Mouse (Mus musculus) hindbrain, embryonic 10.5 days (tissue): ENCODE measurements around the gene Olfr310. TPM values are rescaled to one million over a fixed set of nuclear protein-coding genes. Genes with fewer than 3 reads are reported as not detected.

Source experiments
- DNase-seq: peaks from one replicate; pipeline ENCODE4 v3.0.0-alpha.2; 2017; ENCODE audit warnings: low spot score
- H3K27ac ChIP-seq: fragments of 300-500 bp; sonication (generic); 2 replicates; pipeline ENCODE4 v1.5.1; 2016; ENCODE audit warnings: mild to moderate bottlenecking, moderate library complexity
- H3K27me3 ChIP-seq: fragments of 300-500 bp; sonication (generic); 2 replicates; pipeline ENCODE4 v1.6.1; 2016; ENCODE audit warnings: mild to moderate bottlenecking; ENCODE audit not compliant: poor library complexity, insufficient read depth, severe bottlenecking
- H3K36me3 ChIP-seq: fragments of 300-500 bp; sonication (generic); 2 replicates; pipeline ENCODE4 v1.6.1; 2016; ENCODE audit warnings: mild to moderate bottlenecking, moderate library complexity
- H3K4me1 ChIP-seq: fragments of 300-500 bp; sonication (generic); replicated peaks from 2 replicates; pipeline ENCODE4 v1.6.1; 2016; ENCODE audit warnings: mild to moderate bottlenecking
- H3K4me3 ChIP-seq: fragments of 300-500 bp; sonication (generic); 2 replicates; pipeline ENCODE4 v1.5.1; 2016; ENCODE audit warnings: mild to moderate bottlenecking, moderate library complexity
- H3K9me3 ChIP-seq: fragments of 300-500 bp; sonication (generic); 2 replicates; pipeline ENCODE4 v1.6.1; 2016; ENCODE audit warnings: mild to moderate bottlenecking, moderate library complexity
- WGBS: fragments of 180-500 bp; shearing (Covaris S2); methylation state at CpG from one replicate; pipeline ENCODE4 v1.1.7; 2016; 5-methylcytosine and 5-hydroxymethylcytosine counted together
- polyA plus RNA-seq: library from polyadenylated mRNA; unstranded; fragments of >200 nt; fragmentation: Nextera tagmentation; extraction: Ambion mirVana; gene quantifications from 2 replicates; pipeline ENCODE4 v1.2.1, GENCODE M21; 2016

The Olfr310 gene
- not detected in 2 replicates for polyA plus RNA-seq

GRCm38 (mm10) chr7:86277072-86277471, at the start of gene Olfr310:
TSS of gene Olfr310 (minus strand) at chr7:86277172.
- no peak within 1 kb of the TSS for H3K27ac ChIP-seq
- 89% methylated on average over 1 of the region's 1 CpGs for WGBS

GRCm38 (mm10) chr7:86325530-86325929, 48.6 kb upstream of the Olfr310 start, which contains the start of gene Olfr308:
TSS of gene Olfr308 (minus strand) at chr7:86325630.
- Histone ChIP-seq H3K4me1 (no peaks in the 10 kb centered on the region), H3K27ac (no peak within 1 kb of the TSS), H3K27me3 (no peaks in the 10 kb centered on the region), H3K9me3 (no peaks in the 10 kb centered on the region), H3K36me3 (no peaks in the 10 kb centered on the region), H3K4me3 (no peak within 1 kb of the TSS)
- DNase-seq = no peak

More at GRCm38 (mm10) chr7:86277072-86277471, at the start of gene Olfr310:
- Histone ChIP-seq H3K36me3 (no peaks in the 10 kb centered on the region), H3K27me3 (no peaks in the 10 kb centered on the region), H3K4me3 (no peak within 1 kb of the TSS), H3K4me1 (no peaks in the 10 kb centered on the region), H3K9me3 (no peaks in the 10 kb centered on the region)
- no peak for DNase-seq

GRCm38 (mm10) chr7:86321323-86321722, 44.4 kb upstream of the Olfr310 start:
- Histone ChIP-seq H3K4me3 (no peak overlapping the region), H3K27ac (no peak overlapping the region), H3K9me3 (no peaks in the 10 kb centered on the region), H3K36me3 (no peaks in the 10 kb centered on the region), H3K4me1 (no peaks in the 10 kb centered on the region), H3K27me3 (no peaks in the 10 kb centered on the region)
- WGBS = 91% methylated on average over 2 of the region's 2 CpGs
- DNase-seq = no peak

- Histone ChIP-seq H3K36me3 (no peaks in the 10 kb centered on the region), H3K4me3 (no peak within 1 kb of the TSS), H3K27ac (no peak within 1 kb of the TSS), H3K9me3 (no peaks in the 10 kb centered on the region), H3K4me1 (no peaks in the 10 kb centered on the region), H3K27me3 (no peaks in the 10 kb centered on the region)
- WGBS = 86% methylated on average over 2 of the region's 2 CpGs
- DNase-seq = no peak
Measured at GRCm38 (mm10) chr7:86313608-86314007, 36.6 kb upstream of the Olfr310 start, which contains the start of gene Olfr309. TSS of gene Olfr309 (minus strand) at chr7:86313708.

- 86% methylated on average over 1 of the region's 1 CpGs for WGBS
- H3K27ac ChIP-seq = no peak within 1 kb of the TSS
Measured at GRCm38 (mm10) chr7:86246208-86246607, 30.8 kb downstream of the Olfr310 start, which contains the start of gene Vmn2r76. TSS of gene Vmn2r76 (minus strand) at chr7:86246308.

More at GRCm38 (mm10) chr7:86246208-86246607, 30.8 kb downstream of the Olfr310 start, which contains the start of gene Vmn2r76:
- Histone ChIP-seq H3K4me1 (no peaks in the 10 kb centered on the region), H3K4me3 (no peak within 1 kb of the TSS), H3K9me3 (no peaks in the 10 kb centered on the region), H3K27me3 (no peaks in the 10 kb centered on the region), H3K36me3 (no peaks in the 10 kb centered on the region)
- no peak for DNase-seq

Other genes with a start within 250 kb of the Olfr310 start
- gene Vmn2r75, start 105.4 kb downstream of the Olfr310 start, polyA plus RNA-seq = not detected in 2 replicates
- gene Vmn2r76, start 30.9 kb downstream of the Olfr310 start, polyA plus RNA-seq = not detected in 2 replicates
- not detected in 2 replicates for gene Olfr309, start 36.5 kb upstream of the Olfr310 start, polyA plus RNA-seq
- not detected in 2 replicates for gene Olfr308, start 48.5 kb upstream of the Olfr310 start, polyA plus RNA-seq
- gene Olfr307, start 60.4 kb upstream of the Olfr310 start, polyA plus RNA-seq = not detected in 2 replicates
- gene Olfr305, start 89.8 kb upstream of the Olfr310 start, polyA plus RNA-seq = not detected in 2 replicates
- gene Olfr304, start 109.5 kb upstream of the Olfr310 start, polyA plus RNA-seq = not detected in 2 replicates
- not detected in 2 replicates for gene Olfr303, start 120.6 kb upstream of the Olfr310 start, polyA plus RNA-seq
- gene Olfr301, start 126.7 kb upstream of the Olfr310 start, polyA plus RNA-seq = not detected in 2 replicates
- gene Olfr299, start 182.7 kb upstream of the Olfr310 start, polyA plus RNA-seq = not detected in 2 replicates
- gene Olfr298, start 215.3 kb upstream of the Olfr310 start, polyA plus RNA-seq = not detected in 2 replicates
- gene Olfr297, start 242.8 kb upstream of the Olfr310 start, polyA plus RNA-seq = not detected in 2 replicates